Mouse (Mus musculus): ENCODE data around the gene Cep70. TPM values are rescaled to one million over a fixed set of nuclear protein-coding genes. Genes with fewer than 3 reads are reported as not detected.
A peak's percentile ranks its signal among the peaks of the same experiment; 100 is the strongest.

Cep70 gene
- total RNA-seq, 2 experiments from 2014 or later = 15.4 to 17.2 TPM

DNA sequence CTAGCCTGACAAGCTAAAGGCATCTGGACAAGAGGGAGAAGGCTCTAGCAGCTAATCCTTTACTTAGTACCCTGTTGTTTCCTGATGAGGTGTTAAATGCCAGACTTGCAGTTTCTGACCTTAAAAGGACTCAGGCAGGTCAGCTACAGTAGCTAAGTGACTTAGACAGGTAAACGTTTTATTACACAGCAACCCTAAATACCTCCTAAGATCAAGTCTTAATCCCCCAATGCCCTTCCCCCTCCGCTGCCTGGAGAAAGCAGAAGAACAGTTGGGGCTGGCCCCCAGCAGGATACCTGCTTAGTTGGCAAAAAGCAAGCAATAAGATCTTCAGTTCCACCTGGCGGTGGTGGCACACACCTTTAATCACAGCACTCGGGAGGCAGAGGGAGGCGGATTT, 15.7 kb downstream of the Cep70 start:
- intact Hi-C loops (cut with DNase I) = no loop called here
- no peak for DNase-seq (ENCODE audit: extremely low spot score in 1 of 2, low spot score in 2 of 2)

DNA sequence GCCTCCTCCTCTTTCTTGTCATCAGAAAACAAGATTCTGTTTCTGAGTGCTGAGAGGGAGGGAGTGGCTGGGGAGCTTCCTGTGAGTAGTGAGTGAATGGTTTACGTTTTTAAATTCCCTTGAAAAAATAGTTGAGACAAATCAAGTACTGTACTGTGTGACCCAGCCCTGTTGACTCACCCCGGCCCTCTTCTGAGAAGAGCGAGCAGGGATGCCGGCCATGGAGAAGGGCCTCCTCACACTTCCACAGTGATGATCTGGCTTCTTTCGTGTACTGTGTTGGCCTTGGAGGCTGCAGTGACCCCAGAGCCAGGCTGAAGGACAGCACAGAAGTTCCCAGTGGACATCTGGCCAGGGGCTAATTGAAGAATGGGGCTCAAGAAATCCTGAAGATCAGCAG, 61.1 kb downstream of the Cep70 start:
- no peak for DNase-seq (ENCODE audit: extremely low spot score in 1 of 2, low spot score in 2 of 2)
- intact Hi-C loops (cut with DNase I) = no loop called here

DNA sequence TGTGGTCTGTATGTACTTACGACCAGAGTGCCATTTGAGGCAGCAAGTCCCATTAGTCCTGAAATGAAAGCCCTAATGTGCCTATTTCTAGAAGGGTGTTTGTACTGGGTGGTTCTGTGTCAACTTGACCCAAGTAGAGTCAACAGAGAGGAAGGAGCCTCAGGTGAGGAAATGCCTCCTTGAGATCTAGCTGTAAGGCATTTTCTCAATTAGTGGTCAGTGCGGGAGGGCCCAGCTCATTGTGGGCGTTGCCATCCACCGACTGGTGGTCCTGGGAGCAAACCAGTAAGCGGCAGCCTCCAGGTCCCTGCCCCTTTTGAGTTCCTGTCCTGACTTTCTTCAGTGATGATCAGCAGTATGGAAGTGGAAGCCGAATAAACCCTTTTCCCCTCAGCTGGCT, 63.1 kb downstream of the Cep70 start:
- intact Hi-C loops (cut with DNase I) = no loop called here
- no peak for DNase-seq (ENCODE audit: extremely low spot score in 1 of 2, low spot score in 2 of 2)

DNA sequence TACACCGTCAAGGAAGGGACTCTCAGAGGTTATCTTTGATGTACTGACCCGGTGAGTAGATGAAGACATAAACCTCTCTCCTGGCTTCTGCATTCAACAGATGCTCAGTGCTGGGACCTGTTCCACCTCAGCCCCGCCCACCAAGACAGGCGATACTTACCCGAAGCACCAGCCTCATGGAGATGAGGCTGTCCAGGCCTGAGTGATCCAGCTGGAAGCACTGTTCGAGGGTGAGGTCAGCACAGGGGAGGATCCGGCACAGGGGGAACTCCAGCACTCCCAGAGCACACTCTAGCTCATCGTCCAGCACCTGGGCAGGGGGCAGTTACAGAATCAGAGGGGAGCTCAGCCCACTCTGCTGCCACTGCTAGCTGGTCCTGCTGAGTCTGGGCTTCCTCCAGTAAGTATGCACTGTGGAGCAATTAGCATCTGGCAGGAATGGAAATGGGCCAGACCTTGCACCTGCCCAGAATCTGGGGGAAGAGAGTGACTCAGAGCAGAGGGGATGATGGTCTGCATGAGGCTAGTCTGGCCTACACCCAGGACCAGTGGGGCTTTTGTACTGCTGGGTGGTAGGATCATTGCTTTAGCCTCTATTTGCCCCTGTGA, 76.3 kb downstream of the Cep70 start:
- no peak for DNase-seq (ENCODE audit: extremely low spot score in 1 of 2, low spot score in 2 of 2)
- intact Hi-C loops (cut with DNase I) = no loop called here

DNA sequence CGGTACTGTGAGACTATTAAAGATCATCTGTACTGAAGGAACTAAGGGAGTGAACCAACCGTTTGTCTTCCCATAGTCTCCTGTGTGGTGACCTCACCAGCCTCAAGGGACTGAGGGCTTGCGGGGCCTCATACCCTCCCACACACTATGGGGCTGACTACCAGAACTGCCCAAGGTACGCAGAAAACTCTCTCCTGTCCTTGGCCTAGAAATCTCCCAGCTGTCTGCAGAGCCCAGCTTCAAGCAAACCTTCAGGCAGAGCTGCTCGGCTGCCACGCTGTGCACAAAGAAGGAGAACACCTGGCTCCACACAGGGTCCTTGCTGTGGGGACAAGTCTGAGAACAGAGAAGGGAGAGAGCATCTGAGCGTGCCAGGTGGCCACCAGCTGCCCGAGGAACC, 76.8 kb downstream of the Cep70 start:
- no peak for DNase-seq (ENCODE audit: extremely low spot score in 1 of 2, low spot score in 2 of 2)
- intact Hi-C loops (cut with DNase I) = no loop called here

DNA sequence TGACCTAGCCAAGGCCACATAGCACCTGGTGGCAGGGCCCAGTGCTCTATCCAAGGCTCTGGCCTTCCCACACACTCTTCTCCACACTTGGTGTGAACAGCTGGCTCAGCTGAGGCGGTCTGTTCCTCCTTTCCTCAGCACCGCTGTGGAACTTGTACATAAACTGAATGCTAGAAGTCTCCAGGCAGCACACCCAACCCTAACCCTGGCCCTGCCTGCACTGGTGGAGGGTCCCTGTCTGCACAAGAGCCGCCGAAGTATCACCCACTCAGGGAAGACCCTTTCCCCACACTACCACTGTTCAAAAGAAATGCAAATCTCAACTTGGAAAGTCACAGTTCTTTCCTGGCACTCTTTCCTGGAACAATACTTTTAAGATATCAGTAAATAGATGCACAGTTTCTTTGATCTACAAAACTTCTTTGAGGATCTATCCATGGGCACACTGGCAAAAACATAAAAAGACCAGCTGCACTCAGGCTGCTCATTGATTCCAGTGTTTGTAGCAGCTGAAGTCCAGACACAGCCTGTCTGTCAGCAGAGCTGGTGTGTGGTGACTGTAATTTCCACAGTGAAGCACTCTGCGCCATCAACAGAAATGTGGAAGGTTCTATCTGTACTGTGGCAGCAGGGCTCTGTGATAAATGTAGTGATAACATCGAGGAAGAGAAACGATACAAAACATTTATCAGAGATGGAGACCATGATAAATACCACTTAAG, 82.2 kb downstream of the Cep70 start:
- no peak for DNase-seq (ENCODE audit: extremely low spot score in 1 of 2, low spot score in 2 of 2)
- intact Hi-C loops (cut with DNase I) = no loop called here

DNA sequence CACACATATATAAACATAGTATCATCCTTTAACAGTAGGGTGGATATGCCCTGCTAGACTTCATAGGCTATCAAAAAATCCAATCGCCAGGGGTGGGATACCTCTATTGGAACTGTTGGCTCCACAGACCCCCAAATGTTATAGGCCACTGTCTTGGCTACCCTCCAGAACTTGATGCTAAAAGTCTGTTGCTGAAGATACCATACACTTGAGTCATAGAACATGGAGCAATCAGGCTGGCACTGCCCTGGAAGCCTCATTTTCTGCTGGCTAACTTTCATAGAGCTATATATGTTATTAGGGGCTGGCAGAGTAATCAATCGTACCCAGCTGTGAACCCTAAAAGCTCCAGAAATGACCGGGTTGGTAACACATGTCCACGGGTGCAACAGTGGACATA, 82.8 kb downstream of the Cep70 start:
- DNase-seq (ENCODE audit: extremely low spot score in 1 of 2, low spot score in 2 of 2) = no peak

DNA sequence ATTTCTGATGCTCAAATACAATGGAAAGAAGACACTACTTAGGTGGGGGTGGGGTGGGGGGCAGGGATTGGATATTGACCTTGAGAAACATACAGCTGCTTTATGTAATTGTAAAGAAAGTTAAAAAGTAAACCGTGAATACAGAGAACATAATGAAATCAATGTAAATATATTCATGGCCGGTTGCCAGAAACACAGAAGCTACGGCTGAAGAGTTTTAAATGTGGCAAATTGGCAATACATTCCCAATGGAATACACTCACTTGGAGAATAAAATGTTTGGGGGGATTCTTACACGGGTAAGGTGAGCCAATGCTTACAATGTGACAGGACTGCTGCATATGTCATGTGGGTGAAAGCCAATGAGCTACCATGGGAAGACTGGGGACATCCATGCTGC, 83.7 kb downstream of the Cep70 start:
- intact Hi-C loops (cut with DNase I) = no loop called here
- peak in 1 of 2 experiments; percentile 31 for DNase-seq (ENCODE audit: extremely low spot score in 1 of 2, low spot score in 2 of 2)

More for the DNA sequence above, 82.8 kb downstream of the Cep70 start:
- intact Hi-C loops (cut with DNase I) = no loop called here

DNA sequence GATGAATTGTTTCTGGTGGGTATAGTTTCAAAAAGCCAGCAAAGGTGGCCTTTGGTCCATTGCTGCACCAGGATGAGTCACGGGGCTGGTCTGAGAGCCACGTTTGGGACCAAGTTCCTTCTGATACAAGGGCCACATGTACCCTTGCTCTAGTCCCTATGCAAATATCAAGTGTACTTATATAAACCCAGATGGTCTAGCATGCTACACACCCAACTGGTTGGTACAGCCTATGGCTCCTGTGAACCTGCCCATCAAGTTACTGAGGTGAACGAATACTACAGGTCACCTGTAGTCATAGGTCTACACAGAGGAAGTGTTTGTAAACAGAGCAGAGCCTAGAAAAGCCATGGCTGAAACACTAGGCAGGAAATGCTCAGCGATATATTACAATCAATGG, 93.4 kb downstream of the Cep70 start:
- intact Hi-C loops (cut with DNase I) = no loop called here
- no peak for DNase-seq (ENCODE audit: extremely low spot score in 1 of 2, low spot score in 2 of 2)

DNA sequence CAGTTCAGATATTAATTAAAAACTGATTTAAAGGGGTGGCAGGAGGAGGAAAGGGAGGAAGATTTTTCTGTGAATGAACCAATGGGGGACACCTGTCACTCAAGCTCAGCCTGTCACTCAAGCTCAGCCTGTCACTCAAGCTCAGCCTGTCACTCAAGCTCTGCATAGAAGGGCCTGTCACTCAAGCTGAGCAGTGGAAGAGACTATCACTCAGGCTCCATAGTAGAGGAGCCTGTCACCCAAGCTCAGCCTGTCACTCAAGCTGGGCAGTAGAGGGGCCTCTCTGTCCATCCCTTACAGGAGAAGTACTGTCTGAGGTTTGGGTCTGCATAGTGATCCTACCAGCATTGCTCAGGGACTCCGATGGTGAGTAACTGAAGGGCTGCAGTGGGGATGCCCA, 95.1 kb downstream of the Cep70 start:
- intact Hi-C loops (cut with DNase I) = no loop called here

DNA sequence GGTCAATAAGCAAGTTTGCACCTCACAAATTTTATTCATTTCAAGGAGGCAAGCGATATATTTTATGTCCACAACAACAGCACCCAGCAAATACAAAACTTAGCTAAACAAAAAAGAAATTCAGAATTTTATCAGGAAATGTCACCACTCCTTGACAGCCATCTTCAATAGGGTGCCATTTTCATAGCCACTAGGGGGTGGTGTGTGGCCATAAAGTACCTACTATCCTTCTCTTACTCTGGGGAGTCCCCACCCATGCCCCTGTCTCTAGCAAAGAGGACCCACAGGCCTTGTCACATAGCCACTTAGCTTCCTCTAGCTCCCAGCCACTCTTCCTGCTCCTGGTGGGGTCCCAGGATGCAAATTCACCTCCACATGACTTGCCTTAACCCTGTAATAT, 96.0 kb downstream of the Cep70 start:
- intact Hi-C loops (cut with DNase I) = no loop called here
- DNase-seq (ENCODE audit: extremely low spot score in 1 of 2, low spot score in 2 of 2) = no peak

More for the DNA sequence above, 95.1 kb downstream of the Cep70 start:
- DNase-seq (ENCODE audit: extremely low spot score in 1 of 2, low spot score in 2 of 2) = no peak

DNA sequence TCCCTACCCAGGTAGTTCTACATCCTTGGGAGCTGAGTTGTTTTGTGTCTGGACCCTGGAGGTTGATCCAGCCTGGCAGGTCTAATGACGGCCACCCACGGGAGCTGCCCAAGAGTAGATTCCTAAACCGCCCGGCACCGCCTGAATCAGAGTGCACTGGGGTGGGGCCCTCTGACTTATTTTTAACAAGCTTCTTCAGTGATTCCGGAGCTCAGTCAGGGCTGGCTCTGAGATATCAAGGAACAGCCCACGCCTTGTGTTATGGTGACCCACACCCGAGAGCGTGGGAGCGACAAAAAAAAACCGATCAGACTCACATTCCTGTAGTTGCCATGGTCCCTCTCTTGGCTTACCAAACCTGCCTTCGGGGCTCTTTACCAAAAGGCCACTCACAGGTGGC, 97.0 kb downstream of the Cep70 start:
- DNase-seq (ENCODE audit: extremely low spot score in 1 of 2, low spot score in 2 of 2) = no peak
- intact Hi-C loops (cut with DNase I) = no loop called here

DNA sequence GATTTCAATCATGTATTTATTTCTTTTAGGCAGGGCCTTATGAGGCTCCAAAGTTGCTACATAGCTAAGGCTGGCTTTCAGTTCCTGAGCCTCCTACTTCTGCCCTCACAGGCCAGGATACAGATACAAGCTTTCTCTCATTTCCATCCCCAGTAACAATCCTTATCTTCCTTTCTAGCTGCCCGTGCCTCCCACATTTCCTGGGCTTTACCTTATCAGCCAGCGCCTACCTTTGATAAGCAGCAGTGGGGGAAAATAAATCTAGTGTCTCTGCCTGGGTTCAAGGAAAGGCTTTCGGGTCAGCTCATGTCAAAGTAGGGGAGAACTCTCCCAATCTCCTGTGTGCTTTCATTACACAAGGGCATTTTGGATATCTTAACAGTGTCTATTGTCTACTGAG, 98.4 kb downstream of the Cep70 start:
- intact Hi-C loops (cut with DNase I) = no loop called here

DNA sequence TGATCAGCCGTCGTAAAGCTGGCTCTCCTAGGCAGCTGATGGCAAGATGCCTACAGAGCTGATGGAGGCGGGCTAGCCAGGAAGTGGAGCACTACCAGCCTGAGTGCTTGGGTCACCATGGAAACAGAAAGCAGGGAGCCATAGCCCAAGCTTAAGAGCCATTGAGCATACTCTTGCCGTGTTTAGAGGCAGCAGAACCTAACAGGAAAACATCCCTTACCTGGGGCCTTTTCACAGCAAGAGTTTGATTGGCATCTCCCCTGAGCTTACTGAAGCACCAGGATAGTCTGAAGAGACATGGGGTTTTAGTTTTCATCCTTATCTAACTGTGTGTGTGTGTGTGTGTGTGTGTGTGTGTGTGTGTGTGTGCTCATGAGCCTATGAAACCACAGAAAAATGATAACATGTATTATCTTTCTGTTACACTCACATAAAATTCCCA, 102.2 kb downstream of the Cep70 start:
- DNase-seq (ENCODE audit: extremely low spot score in 1 of 2, low spot score in 2 of 2) = peak; percentile 71
- intact Hi-C loops (cut with DNase I) = no loop called here

More for the DNA sequence above, 98.4 kb downstream of the Cep70 start:
- no peak for DNase-seq (ENCODE audit: extremely low spot score in 1 of 2, low spot score in 2 of 2)

Other genes starting within 250 kb of the Cep70 start
- gene Gm1123, start 207.7 kb upstream of the Cep70 start, total RNA-seq (2021) = under 1 TPM in 1 of 2 experiments, not detected in 1; 0.30 TPM
- 10 to 100 TPM; 18.8 to 19.0 TPM for gene Pik3cb, start 102.7 kb upstream of the Cep70 start, total RNA-seq (2021)
- not detected for gene Faiml, start 6.1 kb upstream of the Cep70 start, total RNA-seq (2021)
- 1 to 10 TPM; 1.6 TPM for gene Esyt3, start 115.2 kb downstream of the Cep70 start, total RNA-seq (2021)
- gene Mras, start 194.0 kb downstream of the Cep70 start, total RNA-seq (2021) = 10 to 100 TPM; 81.7 to 99.5 TPM
- gene Nme9, start 208.1 kb downstream of the Cep70 start, total RNA-seq (2021) = not detected

Measured in left cerebral cortex, postnatal 10 days (tissue).